ENCODE assay signal across 8 mouse cellular contexts in the genomic region with DNA sequence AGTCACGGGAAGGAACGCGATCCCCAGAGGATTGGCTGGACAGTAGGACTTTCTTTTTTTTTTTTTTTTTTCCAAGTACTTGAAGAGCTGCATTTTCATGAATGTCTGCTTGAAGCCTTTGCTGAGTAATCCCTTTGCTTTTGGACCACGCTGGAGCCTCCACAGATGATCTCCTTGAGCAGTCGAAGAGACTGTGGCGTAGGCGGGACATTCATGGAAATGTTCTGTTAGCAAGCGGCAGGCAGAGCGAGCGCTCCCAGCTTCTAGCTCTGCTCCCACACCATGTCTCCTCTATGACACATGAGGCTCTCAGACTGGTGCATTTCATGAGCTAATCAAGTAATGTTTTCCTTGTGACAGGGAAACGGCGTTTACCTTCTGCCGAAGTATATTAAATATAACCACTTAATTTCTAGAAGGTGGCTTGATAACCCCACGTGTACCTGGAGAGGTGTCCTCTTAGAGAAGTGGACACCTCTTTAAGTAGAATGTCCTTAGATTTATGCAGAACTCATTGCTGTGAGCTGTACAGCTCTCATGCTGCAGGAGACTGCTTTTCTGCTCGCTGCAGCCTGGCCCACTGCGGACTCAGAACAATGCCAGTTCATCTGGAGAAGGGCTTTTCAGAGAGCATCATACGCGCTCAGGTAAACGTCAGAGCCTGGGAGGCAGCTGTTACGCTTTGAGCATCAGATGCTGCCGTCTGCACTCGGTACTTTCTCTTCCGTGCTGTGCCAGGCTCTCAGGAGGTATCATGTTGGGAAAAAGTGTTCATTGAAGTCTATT.
DNase-seq lines count a peak whose midpoint lies in the region; ATAC-seq lines count a peak whose summit lies in the region.

No protein-coding gene starts in this region.

- intact Hi-C loops in gastrocnemius, postnatal 14 days (cut with DNase I; ENCODE audit: low total_unique reads): no loop called here

- no peaks in the 10 kb centered on the region for H3K9me3 ChIP-seq in heart, embryonic 11.5 days (replicated peaks; ENCODE audit: control insufficient read depth, low read length)
- H3K9me3 ChIP-seq in embryonic facial prominence, embryonic 13.5 days: no peaks in the 10 kb centered on the region
- no peaks in the 10 kb centered on the region for H3K9me3 ChIP-seq in limb, embryonic 12.5 days

- no peaks in the 10 kb centered on the region for H3K27me3 ChIP-seq in heart, embryonic 11.5 days (ENCODE audit: control insufficient read depth, insufficient read depth, low read length)
- H3K27me3 ChIP-seq in embryonic facial prominence, embryonic 13.5 days: 0 out of 2 replicates have a peak, but pooled peaks cover 2% of the 10 kb centered on the region
- H3K27me3 ChIP-seq in limb, embryonic 12.5 days: peaks cover 12% of the 10 kb centered on the region

- ATAC-seq in heart, embryonic 11.5 days (replicated peaks; ENCODE audit: insufficient number of reproducible peaks, low FRiP score, low TSS enrichment): no peak
- ATAC-seq in embryonic facial prominence, embryonic 13.5 days (ENCODE audit: insufficient number of reproducible peaks, insufficient read depth, low FRiP score, low TSS enrichment, low read depth): no peak
- no peak for ATAC-seq in limb, embryonic 12.5 days (ENCODE audit: insufficient number of reproducible peaks, insufficient read depth, low FRiP score, low TSS enrichment, low read depth)

- no peaks in the 10 kb centered on the region for H3K36me3 ChIP-seq in heart, embryonic 11.5 days (ENCODE audit: control insufficient read depth, insufficient read depth, low read length)
- H3K36me3 ChIP-seq in embryonic facial prominence, embryonic 13.5 days: no peaks in the 10 kb centered on the region
- H3K36me3 ChIP-seq in limb, embryonic 12.5 days: no peaks in the 10 kb centered on the region

- no peak overlapping the region for H3K4me3 ChIP-seq in heart, embryonic 11.5 days (ENCODE audit: low read depth, low read length)
- no peak overlapping the region for H3K4me3 ChIP-seq in embryonic facial prominence, embryonic 13.5 days
- H3K4me3 ChIP-seq in limb, embryonic 12.5 days (replicated peaks): no peak overlapping the region

- no peak overlapping the region for H3K9ac ChIP-seq in heart, embryonic 11.5 days (ENCODE audit: low read depth, low read length)
- H3K9ac ChIP-seq in embryonic facial prominence, embryonic 13.5 days: 0 out of 2 replicates have a peak overlapping the region, but pooled peaks have one; percentile 0
- no peak overlapping the region for H3K9ac ChIP-seq in limb, embryonic 12.5 days (replicated peaks)

- H3K4me2 ChIP-seq in heart, embryonic 11.5 days: no peak overlapping the region
- H3K4me2 ChIP-seq in embryonic facial prominence, embryonic 13.5 days: peak overlapping the region; percentile 33
- peak overlapping the region; percentile 26 for H3K4me2 ChIP-seq in limb, embryonic 12.5 days

- H3K27ac ChIP-seq in heart, embryonic 11.5 days (ENCODE audit: low read depth, low read length): no peak overlapping the region
- peak overlapping the region; percentile 24 for H3K27ac ChIP-seq in embryonic facial prominence, embryonic 13.5 days
- 0 out of 2 replicates have a peak overlapping the region, but pooled peaks have one; percentile 32 for H3K27ac ChIP-seq in limb, embryonic 12.5 days

- WGBS in heart, embryonic 11.5 days (ENCODE audit: insufficient replicate concordance): 81% methylated on average over 23 of the region's 23 CpGs
- 55% methylated on average over 23 of the region's 23 CpGs for WGBS in embryonic facial prominence, embryonic 13.5 days
- 72% methylated on average over 23 of the region's 23 CpGs for WGBS in limb, embryonic 12.5 days

- 0 out of 2 replicates have a peak, but pooled peaks cover 3% of the 10 kb centered on the region for H3K4me1 ChIP-seq in heart, embryonic 11.5 days (ENCODE audit: control insufficient read depth, insufficient read depth, low read length)
- peaks cover 18% of the 10 kb centered on the region for H3K4me1 ChIP-seq in embryonic facial prominence, embryonic 13.5 days
- H3K4me1 ChIP-seq in limb, embryonic 12.5 days (replicated peaks): peaks cover 29% of the 10 kb centered on the region

- DNase-seq in heart, postnatal 4 days: peak; percentile 50
- peak; percentile 40 for DNase-seq in gastrocnemius, postnatal 14 days
- no peak for DNase-seq in liver
- no peak for DNase-seq in testis, postnatal 10 days (ENCODE audit: low spot score)
- no peak for DNase-seq in adrenal gland, postnatal 36 days

Comparison
In these comparisons a context has a peak if more than half of its experiments do, and no peak if none do; other contexts are left out.
1. DNase-seq: peak in heart, postnatal 4 days (single experiment) and gastrocnemius, postnatal 14 days (single experiment); none in liver (single experiment), testis, postnatal 10 days (single experiment) and adrenal gland, postnatal 36 days (0 of 2).